Mouse (Mus musculus) left cerebral cortex, adult 2 months (tissue): ENCODE data around the gene Lars2. TPM values are rescaled to one million over a fixed set of nuclear protein-coding genes. Genes with fewer than 3 reads are reported as not detected.

ENCODE experiments used
- DNase-seq, 2 experiments: peaks; one replicate each; pipeline ENCODE4 v3.0.0; 2021 to 2022; ENCODE audit warnings: low spot score in 2 of 2, mixed read lengths in 1 of 2; ENCODE audit errors: extremely low spot score in 1 of 2
- H3K27ac ChIP-seq: fragments of 200-600 bp; 2 replicates; pipeline ENCODE4 v1.8.1; 2022
- H3K4me3 ChIP-seq: fragments of 200-600 bp; 2 replicates; pipeline ENCODE4 v1.8.1; 2022
- CTCF ChIP-seq: fragments of 200-600 bp; IDR thresholded peaks from 2 replicates; pipeline ENCODE4 v1.8.1; 2022; ENCODE audit warnings: antibody characterized with exemption, mild to moderate bottlenecking, moderate library complexity
- intact Hi-C: fragments of 180-260 bp; cut with DNase I; formaldehyde crosslinking; loops from one replicate; pipeline ENCODE4 v1.15.1; 2025
- total RNA-seq, 2 experiments: library from RNA; stranded (reverse); gene quantifications; 2 replicates each; pipeline ENCODE4 v1.2.3; 2021

Gene Lars2
- total RNA-seq, 2 experiments from 2014 or later: 29.6 to 56.2 TPM

DNA sequence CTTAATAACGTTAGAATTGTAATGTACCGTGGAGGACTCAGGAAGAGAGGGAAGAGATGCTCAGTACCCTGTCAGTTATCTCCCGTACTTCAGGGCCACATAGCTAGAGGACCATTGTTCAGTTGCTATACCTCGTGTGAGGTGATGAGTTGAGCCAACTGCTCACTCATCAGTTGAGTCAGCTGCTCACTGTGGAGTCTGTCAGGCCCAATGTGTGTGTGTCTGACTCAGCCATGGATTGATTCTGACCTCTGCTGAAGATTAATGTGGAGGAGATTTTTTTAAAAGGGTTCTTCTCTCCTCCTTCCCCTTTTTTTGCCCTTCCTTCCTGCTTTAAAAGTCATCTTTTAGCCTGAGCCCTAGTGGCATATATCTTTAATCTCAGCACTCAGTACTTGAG lies 133.8 kb downstream of the Lars2 start:
- intact Hi-C loops: loop anchor here (5.0 kb wide), 1 partner anchor 283 kb away; the partner anchor contains the start of gene Cdcp1
- H3K4me3 ChIP-seq: no peak overlapping the region
- no peak for TF ChIP-seq CTCF
- DNase-seq: no peak
- no peak overlapping the region for H3K27ac ChIP-seq

DNA sequence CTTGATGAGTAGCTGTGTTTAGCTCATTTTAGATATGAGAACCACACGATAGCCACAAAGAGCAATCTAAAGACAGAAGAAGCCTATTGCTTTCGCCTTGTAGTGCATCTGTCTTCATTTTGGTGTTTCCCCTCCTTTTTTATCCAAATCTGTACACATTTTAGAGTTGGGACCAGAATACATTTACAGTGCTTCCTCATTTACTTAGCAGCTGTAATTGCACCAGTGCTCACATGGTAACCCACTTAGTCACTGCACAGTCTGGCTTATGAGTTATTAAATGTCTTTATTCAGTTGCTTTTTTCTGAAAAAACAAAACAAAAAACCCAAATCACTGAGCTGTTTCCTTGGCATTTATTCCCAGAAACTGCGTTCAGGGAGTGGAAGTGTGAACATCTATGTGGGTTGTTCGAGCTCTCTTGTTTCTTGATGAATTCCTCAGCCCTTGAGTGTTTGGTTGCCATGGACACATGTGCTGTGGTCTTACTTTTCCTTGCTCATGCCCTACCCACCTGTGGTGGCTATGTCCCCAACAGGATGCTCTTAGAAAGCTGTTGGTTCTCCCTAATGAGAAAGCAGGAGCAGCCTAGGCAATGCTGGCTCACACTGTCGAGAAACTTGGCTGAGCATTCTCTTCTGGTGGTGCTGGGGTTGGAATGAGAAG lies 136.6 kb downstream of the Lars2 start:
- DNase-seq: peak in 1 of 2 experiments; percentile 46
- TF ChIP-seq CTCF: no peak
- Histone ChIP-seq H3K4me3 (no peak overlapping the region), H3K27ac (peak overlapping the region; percentile 74)
- intact Hi-C loops: loop anchor here (2.0 to 5.0 kb wide), 4 partner anchors 25 to 286 kb away; partner anchors contain the start of genes Cdcp1 and Limd1

- DNase-seq: no peak
- Histone ChIP-seq H3K4me3 (no peak overlapping the region), H3K27ac (peak overlapping the region; percentile 28; the same call in 1 of the 2 replicates)
- peak; percentile 88 for TF ChIP-seq CTCF
- intact Hi-C loops: loop anchor here (2.0 to 5.0 kb wide), 2 partner anchors 56 to 287 kb away; partner anchors contain the start of gene Cdcp1
Measured at GRCm38 (mm10) chr9:123504325-123504724, 137.6 kb downstream of the Lars2 start.

DNA sequence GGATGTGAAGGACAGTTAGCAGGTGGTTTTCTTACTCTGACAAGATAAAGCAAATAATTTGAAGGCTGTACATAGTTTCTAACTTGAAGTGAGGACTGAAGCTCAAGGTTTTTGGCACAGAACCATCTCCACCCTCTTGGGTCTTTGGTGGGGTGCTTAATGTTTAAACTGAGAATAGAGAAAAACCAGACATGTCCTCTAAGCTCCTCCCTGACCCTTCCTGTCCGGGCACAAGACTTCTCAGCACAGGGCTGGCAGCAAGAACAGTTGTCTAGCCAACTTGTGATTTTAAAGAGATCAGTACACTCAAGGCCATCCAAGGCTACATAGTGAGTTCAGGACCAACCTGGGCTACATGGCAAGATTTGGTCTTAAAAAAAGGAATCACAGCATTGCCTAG lies 138.9 kb downstream of the Lars2 start:
- Histone ChIP-seq H3K4me3 (no peak overlapping the region), H3K27ac (no peak overlapping the region)
- no peak for TF ChIP-seq CTCF
- DNase-seq: no peak
- intact Hi-C loops: loop anchor here (2.0 kb wide), 1 partner anchor 57 kb away; no protein-coding TSS in a partner anchor

- Histone ChIP-seq H3K27ac (no peak overlapping the region), H3K4me3 (no peak overlapping the region)
- no peak for TF ChIP-seq CTCF
- DNase-seq: no peak
- intact Hi-C loops: no loop called here
Measured at GRCm38 (mm10) chr9:123506270-123507146, 139.8 kb downstream of the Lars2 start.

DNA sequence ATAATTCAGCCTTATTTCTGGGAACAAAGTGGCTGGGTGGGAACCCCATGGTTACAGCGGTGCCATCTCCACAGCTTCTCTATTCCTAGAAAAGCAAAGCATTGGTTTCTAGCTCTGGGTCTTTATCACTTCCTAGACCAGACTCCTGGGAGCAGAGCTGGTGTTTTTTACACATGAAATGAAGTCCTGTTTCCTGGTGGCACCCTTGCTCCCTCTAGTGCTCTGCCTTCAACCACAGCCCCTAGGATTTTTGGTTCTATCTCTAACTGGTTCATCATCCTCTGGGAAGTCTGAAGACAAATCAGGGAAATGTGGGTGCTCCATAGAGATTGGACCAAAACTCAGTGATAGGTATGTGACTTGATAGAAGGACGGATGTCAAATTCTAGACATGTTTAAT lies 140.7 kb downstream of the Lars2 start:
- Histone ChIP-seq H3K4me3 (no peak overlapping the region), H3K27ac (no peak overlapping the region)
- TF ChIP-seq CTCF: peak; percentile 53
- no peak for DNase-seq
- intact Hi-C loops: no loop called here

GRCm38 (mm10) chr9:123508986-123509385 lies 142.3 kb downstream of the Lars2 start:
- H3K27ac ChIP-seq: no peak overlapping the region
- TF ChIP-seq CTCF: no peak
- intact Hi-C loops: no loop called here

GRCm38 (mm10) chr9:123509638-123510604 lies 143.2 kb downstream of the Lars2 start:
- intact Hi-C loops: no loop called here
- DNase-seq: no peak
- TF ChIP-seq CTCF: no peak; the same call in 1 of the 2 replicates
- Histone ChIP-seq H3K4me3 (no peak overlapping the region), H3K27ac (peak overlapping the region; percentile 29; the same call in 1 of the 2 replicates)

More at GRCm38 (mm10) chr9:123508986-123509385, 142.3 kb downstream of the Lars2 start:
- no peak for DNase-seq
- no peak overlapping the region for H3K4me3 ChIP-seq

DNA sequence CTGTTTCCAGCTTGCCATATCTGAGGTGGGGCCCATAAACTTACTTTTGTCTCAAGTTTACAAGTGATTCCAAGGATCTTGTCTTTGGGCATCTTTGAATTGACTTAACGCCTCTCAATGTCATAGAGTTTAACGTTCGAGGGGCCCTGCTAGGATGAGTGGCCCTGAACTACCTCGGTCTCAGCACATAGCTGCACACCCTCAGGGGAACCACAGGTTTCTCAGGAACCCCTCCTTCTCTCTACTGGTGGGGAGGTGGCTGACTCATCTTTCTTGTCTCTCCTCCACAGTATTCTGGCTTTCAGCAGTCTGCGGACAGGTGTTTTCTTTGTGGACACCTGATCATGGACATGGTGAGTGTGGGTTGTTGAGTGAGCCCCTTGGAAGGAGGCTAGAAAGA lies 144.2 kb downstream of the Lars2 start:
- no peak overlapping the region for H3K4me3 ChIP-seq
- TF ChIP-seq CTCF: no peak
- no peak for DNase-seq
- H3K27ac ChIP-seq: no peak overlapping the region
- intact Hi-C loops: no loop called here

Other genes with a start within 250 kb of the Lars2 start
- 1 to 10 TPM; 2.6 to 3.1 TPM for gene Clec3b, start 216.0 kb upstream of the Lars2 start, total RNA-seq
- gene Cdcp1, start 150.9 kb upstream of the Lars2 start, total RNA-seq: under 1 TPM in 1 of 2 experiments, not detected in 1; 0.29 TPM
- gene Tmem158, start 106.2 kb upstream of the Lars2 start, total RNA-seq: 10 to 100 TPM; 44.7 to 60.5 TPM
- gene Limd1, start 111.8 kb downstream of the Lars2 start, total RNA-seq: 1 to 10 TPM; 6.2 to 7.8 TPM
- gene Sacm1l, start 162.8 kb downstream of the Lars2 start, total RNA-seq: 10 to 100 TPM; 62.2 to 62.3 TPM